Mouse (Mus musculus) gastrocnemius, postnatal 14 days (tissue): Measurements from ENCODE around the gene Acot13. TPM values are rescaled to one million over a fixed set of nuclear protein-coding genes. Genes with fewer than 3 reads are reported as not detected.
"Not testable (repeated sequence)": the region's sequence is repeated elsewhere in the genome, so short reads cannot be mapped to it uniquely, and the experiment has no call there.

ENCODE experiments used
- DNase-seq: peaks from one replicate; pipeline ENCODE4 v3.0.0; 2021; ENCODE audit warnings: mixed read lengths
- intact Hi-C: fragments of 180-260 bp; cut with DNase I; formaldehyde crosslinking; loops from one replicate; pipeline ENCODE4 v1.15.1; 2025; ENCODE audit warnings: low total_unique reads
- total RNA-seq, 2 experiments: library from RNA; stranded (reverse); gene quantifications; 2 replicates each; pipeline ENCODE4 v1.2.3; 2021

The Acot13 gene
- total RNA-seq, 2 experiments from 2014 or later = 94.2 to 119 TPM

GRCm38 (mm10) chr13:24798686-24799085 lies 32.7 kb downstream of the Acot13 start:
- DNase-seq = no peak
- intact Hi-C loops = no loop called here

- DNase-seq = no peak
- intact Hi-C loops = no loop called here
Measured at GRCm38 (mm10) chr13:24792411-24793045, 38.8 kb downstream of the Acot13 start.

- intact Hi-C loops = no loop called here
- no peak for DNase-seq
Measured at GRCm38 (mm10) chr13:24791349-24791748, 40.0 kb downstream of the Acot13 start.

GRCm38 (mm10) chr13:24787477-24787876 lies 43.9 kb downstream of the Acot13 start:
- no peak for DNase-seq
- intact Hi-C loops = no loop called here

GRCm38 (mm10) chr13:24786014-24786490 lies 45.3 kb downstream of the Acot13 start:
- no peak for DNase-seq
- intact Hi-C loops = no loop called here

GRCm38 (mm10) chr13:24781916-24782315 lies 49.4 kb downstream of the Acot13 start:
- intact Hi-C loops = no loop called here

GRCm38 (mm10) chr13:24778706-24779380 lies 52.5 kb downstream of the Acot13 start:
- intact Hi-C loops = no loop called here

More at GRCm38 (mm10) chr13:24781916-24782315, 49.4 kb downstream of the Acot13 start:
- DNase-seq = no peak

GRCm38 (mm10) chr13:24778026-24778425 lies 53.3 kb downstream of the Acot13 start:
- DNase-seq = no peak
- intact Hi-C loops = no loop called here

More at GRCm38 (mm10) chr13:24778706-24779380, 52.5 kb downstream of the Acot13 start:
- DNase-seq = no peak

GRCm38 (mm10) chr13:24776146-24776844 lies 55.0 kb downstream of the Acot13 start:
- intact Hi-C loops = no loop called here
- peak; percentile 29 for DNase-seq

- DNase-seq, intact Hi-C loops: not testable (repeated sequence)
Measured at GRCm38 (mm10) chr13:24771482-24771881, 59.9 kb downstream of the Acot13 start.

Other genes with a start within 250 kb of the Acot13 start
- 1 to 10 TPM; 5.3 to 8.4 TPM for gene Ripor2, start 249.4 kb downstream of the Acot13 start, total RNA-seq
- gene Armh2, start 90.3 kb downstream of the Acot13 start, total RNA-seq = not detected
- 1 to 10 TPM; 2.4 to 3.1 TPM for gene Gmnn, start 69.6 kb downstream of the Acot13 start, total RNA-seq
- gene BC005537, start 29.9 kb downstream of the Acot13 start, total RNA-seq = 10 to 100 TPM; 49.6 to 49.9 TPM
- 1 to 10 TPM; 7.3 to 9.2 TPM for gene Tdp2, start 139 bp upstream of the Acot13 start, total RNA-seq
- not detected for gene D130043K22Rik, start 13.6 kb upstream of the Acot13 start, total RNA-seq
- gene Aldh5a1, start 106.1 kb upstream of the Acot13 start, total RNA-seq = 1 to 10 TPM; 3.4 to 3.7 TPM
- under 1 TPM; 0.45 to 0.86 TPM for gene Gpld1, start 111.6 kb upstream of the Acot13 start, total RNA-seq
- gene Mrs2, start 188.8 kb upstream of the Acot13 start, total RNA-seq = 10 to 100 TPM; 22.2 to 22.6 TPM
- not detected for gene Dcdc2a, start 224.5 kb upstream of the Acot13 start, total RNA-seq